Mouse (Mus musculus) retina, embryonic 14.5 days (tissue): ENCODE data around the gene Pcbp2.

Experiments used
- DNase-seq: peaks from one replicate; pipeline ENCODE4 v3.0.0-alpha.2; 2015; ENCODE audit warnings: low spot score

Gene Pcbp2

GRCm38 (mm10) chr15:102527936-102528335 lies 57.6 kb downstream of the Pcbp2 start:
- no peak for DNase-seq

- DNase-seq, result no peak
Observed at GRCm38 (mm10) chr15:102528396-102528795, 58.1 kb downstream of the Pcbp2 start.

GRCm38 (mm10) chr15:102530566-102530965 lies 60.2 kb downstream of the Pcbp2 start:
- no peak for DNase-seq

GRCm38 (mm10) chr15:102531586-102531985 lies 61.2 kb downstream of the Pcbp2 start:
- DNase-seq, result no peak

- DNase-seq, result no peak
Observed at GRCm38 (mm10) chr15:102532106-102532900, 62.0 kb downstream of the Pcbp2 start.

GRCm38 (mm10) chr15:102533926-102534325 lies 63.6 kb downstream of the Pcbp2 start:
- no peak for DNase-seq

GRCm38 (mm10) chr15:102544801-102545200 lies 74.5 kb downstream of the Pcbp2 start:
- DNase-seq, result no peak

- no peak for DNase-seq
Observed at GRCm38 (mm10) chr15:102546246-102546645, 75.9 kb downstream of the Pcbp2 start.

- no peak for DNase-seq
Observed at GRCm38 (mm10) chr15:102546677-102547427, 76.5 kb downstream of the Pcbp2 start.

- no peak for DNase-seq
Observed at GRCm38 (mm10) chr15:102547478-102547877, 77.1 kb downstream of the Pcbp2 start.
